Mouse (Mus musculus) spleen, adult 2 months (tissue): Measurements from ENCODE around the gene Ano10.

Experiments used
- CTCF ChIP-seq: fragments of 200-500 bp; IDR thresholded peaks from 2 replicates; pipeline ENCODE4 v1.5.1; 2011; ENCODE audit warnings: mild to moderate bottlenecking, inconsistent platforms; ENCODE audit not compliant: insufficient read depth, insufficient read length, insufficient replicate concordance; ENCODE audit errors: extremely low read depth
- POLR2A ChIP-seq: fragments of 200-500 bp; IDR thresholded peaks from 2 replicates; pipeline ENCODE4 v1.6.1; 2011; ENCODE audit warnings: low read depth, low read length, inconsistent platforms

- TF ChIP-seq CTCF (no peak), POLR2A (no peak)
These were observed 74.3 kb downstream of the Ano10 start for GRCm38 (mm10) chr9:122219934-122220333.
